Mouse (Mus musculus) common myeloid progenitor, adult 5-6 weeks (primary cell): Measurements from ENCODE around the gene Ciapin1. TPM values are rescaled to one million over a fixed set of nuclear protein-coding genes. Genes with fewer than 3 reads are reported as not detected.
"Not testable (repeated sequence)": the region's sequence is repeated elsewhere in the genome, so short reads cannot be mapped to it uniquely, and the experiment has no call there.

Experiments
- ATAC-seq: replicated peaks from 2 replicates; pipeline ENCODE4 v1.8.0; 2016; ENCODE audit warnings: low read depth, mild to moderate bottlenecking, moderate TSS enrichment, inconsistent platforms; ENCODE audit not compliant: poor library complexity, severe bottlenecking
- total RNA-seq: library from RNA; stranded (forward); fragments of 200-1000, 187-1606 nt; gene quantifications from 2 replicates; pipeline ENCODE4 v1.2.3, GENCODE M21; 2017

Ciapin1 gene
- total RNA-seq, 1 experiment from 2014 or later = 34.1 TPM

DNA sequence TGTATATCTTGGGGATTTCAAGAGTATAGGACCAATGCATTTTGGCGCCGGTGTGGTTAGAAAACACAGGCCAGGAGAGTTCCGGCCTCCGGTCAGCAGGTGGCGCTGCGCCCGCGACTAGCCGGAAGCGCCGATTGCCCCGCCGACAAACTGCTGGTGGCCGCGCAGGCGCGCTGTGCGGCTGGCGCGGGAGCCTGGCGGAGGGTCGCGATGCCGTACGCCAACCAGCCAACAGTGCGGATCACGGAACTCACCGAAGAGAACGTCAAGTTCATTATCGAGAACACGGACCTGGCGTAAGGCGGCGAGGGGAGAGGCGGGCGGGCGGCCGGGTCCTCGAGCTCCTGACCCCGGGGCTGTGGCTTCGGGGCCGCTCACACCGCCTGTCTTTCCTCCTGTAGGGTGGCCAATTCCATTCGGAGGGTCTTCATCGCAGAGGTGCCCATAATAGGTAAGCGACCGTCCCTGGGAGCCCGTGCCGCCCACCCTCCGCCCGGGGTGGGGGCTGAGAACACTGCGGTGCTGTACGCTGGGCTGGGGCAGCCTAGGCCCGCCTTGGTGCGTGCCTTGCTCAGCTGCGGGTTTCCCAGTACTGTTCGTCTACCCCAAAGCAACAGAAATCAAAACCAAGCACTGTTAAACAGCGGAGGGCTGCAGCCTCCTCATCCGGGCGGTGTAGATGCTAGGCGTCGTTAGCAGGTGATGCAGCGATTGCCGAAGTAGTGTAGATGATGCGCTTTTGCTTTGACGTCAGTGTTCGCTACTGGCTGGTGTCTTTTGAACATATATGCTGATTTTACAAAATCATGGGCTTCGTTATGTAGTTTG lies 19.4 kb upstream of the Ciapin1 start, which contains the start of gene Polr2c:
Polr2c (plus strand) TSS at position 105 of the 828 bp plus-strand sequence.
- peak; percentile 81 for ATAC-seq

DNA sequence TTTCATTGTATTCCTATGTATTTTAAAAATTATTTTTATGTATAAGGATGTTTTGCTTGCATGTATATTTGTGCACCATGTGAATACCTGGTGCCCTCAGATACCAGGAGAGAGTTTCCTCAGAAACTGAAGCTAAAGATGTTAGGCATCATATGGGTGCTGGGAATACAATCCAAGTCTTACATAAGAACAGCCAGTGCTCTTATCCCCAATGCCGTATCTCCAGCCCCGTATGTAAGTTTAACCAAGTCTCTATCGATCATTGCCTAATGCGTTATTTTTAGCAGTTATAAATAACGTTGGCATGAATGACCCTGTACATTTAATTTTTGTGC lies 18.8 kb upstream of the Ciapin1 start:
- ATAC-seq = peak; percentile 26; the same call in 1 of the 2 replicates

- not testable (repeated sequence) for ATAC-seq
Observed at GRCm38 (mm10) chr8:94854761-94855160, 16.6 kb upstream of the Ciapin1 start.

- no peak for ATAC-seq
Observed at GRCm38 (mm10) chr8:94850049-94850448, 11.9 kb upstream of the Ciapin1 start.

GRCm38 (mm10) chr8:94841183-94841582 lies 3.0 kb upstream of the Ciapin1 start:
- no peak for ATAC-seq

GRCm38 (mm10) chr8:94838600-94838999 lies 442 bp upstream of the Ciapin1 start:
- peak; percentile 64 for ATAC-seq

- ATAC-seq = no peak
Observed at GRCm38 (mm10) chr8:94836456-94837240, 1.5 kb downstream of the Ciapin1 start.

GRCm38 (mm10) chr8:94835751-94836150 lies 2.4 kb downstream of the Ciapin1 start:
- not testable (repeated sequence) for ATAC-seq

GRCm38 (mm10) chr8:94833901-94834405 lies 4.2 kb downstream of the Ciapin1 start:
- not testable (repeated sequence) for ATAC-seq

GRCm38 (mm10) chr8:94828284-94828683 lies 9.9 kb downstream of the Ciapin1 start:
- ATAC-seq = no peak

- no peak for ATAC-seq
Observed at GRCm38 (mm10) chr8:94826210-94826609, 11.9 kb downstream of the Ciapin1 start.

DNA sequence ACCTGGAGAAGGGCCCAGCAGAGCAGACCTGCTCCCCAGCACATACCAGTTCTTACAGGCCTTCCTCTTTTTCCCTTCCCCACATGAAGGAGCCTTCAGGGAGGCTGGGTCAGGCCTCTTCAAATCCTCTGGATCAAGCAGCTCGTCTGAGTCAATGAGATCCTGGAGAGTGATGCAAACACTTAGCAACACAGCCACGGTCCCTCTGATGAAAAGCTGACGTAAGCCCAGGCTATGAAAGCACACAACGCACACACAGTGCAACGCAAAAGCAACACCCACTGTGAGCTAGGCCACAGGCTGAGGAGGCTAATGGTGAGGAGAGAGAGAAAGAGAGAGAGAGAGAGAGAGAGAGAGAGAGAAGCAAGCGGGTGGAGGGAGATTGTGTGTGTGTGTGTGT lies 13.0 kb downstream of the Ciapin1 start:
- no peak for ATAC-seq

DNA sequence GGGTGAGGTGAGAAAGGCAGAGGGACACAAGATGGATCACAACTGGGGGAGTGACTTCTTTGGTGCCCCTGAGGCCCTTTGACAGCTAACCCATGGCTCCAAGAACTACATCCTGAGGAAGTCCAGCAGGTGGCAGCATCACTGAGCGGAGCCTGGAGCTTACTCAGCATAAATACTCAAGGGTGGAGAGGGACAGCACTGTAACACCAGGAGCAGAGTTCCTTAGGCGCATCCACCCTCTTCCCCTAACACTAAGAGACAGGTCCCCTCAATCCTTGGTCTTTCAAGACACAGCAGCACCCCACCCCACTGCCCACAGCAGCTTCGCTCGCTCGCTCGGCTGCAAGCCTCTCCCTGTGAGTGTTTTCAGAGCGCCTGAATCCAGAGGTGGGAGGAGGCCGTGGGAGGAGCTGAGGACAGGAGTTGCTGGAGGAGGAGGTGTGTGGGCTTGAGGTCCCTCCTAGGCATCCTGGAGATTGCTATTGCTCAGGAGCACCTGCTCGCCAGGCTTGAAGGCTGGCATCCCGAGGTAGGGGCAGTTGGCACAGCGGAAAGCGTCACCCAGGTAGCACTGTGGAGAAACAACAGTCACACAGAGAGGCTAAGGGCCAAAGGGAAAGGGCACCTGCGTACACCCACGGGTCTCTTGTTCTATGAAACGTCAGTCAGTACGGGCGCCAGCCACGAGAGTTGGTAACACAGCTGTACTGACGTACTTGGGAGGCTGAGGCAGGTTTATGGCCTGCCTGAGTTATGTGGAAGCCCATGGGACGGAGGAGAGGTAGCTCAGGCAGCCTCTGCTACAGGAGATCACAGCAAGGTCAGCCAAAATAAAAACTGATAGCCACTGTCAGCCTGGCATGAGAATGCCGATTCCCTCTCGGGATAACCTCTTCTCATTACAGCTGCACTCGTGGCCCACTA lies 15.3 kb downstream of the Ciapin1 start:
- ATAC-seq = peak; percentile 89

- no peak for ATAC-seq
Observed at GRCm38 (mm10) chr8:94821381-94821780, 16.8 kb downstream of the Ciapin1 start.

- no peak for ATAC-seq
Observed at GRCm38 (mm10) chr8:94820553-94820952, 17.6 kb downstream of the Ciapin1 start.

GRCm38 (mm10) chr8:94819671-94820179 lies 18.4 kb downstream of the Ciapin1 start:
- ATAC-seq = no peak

DNA sequence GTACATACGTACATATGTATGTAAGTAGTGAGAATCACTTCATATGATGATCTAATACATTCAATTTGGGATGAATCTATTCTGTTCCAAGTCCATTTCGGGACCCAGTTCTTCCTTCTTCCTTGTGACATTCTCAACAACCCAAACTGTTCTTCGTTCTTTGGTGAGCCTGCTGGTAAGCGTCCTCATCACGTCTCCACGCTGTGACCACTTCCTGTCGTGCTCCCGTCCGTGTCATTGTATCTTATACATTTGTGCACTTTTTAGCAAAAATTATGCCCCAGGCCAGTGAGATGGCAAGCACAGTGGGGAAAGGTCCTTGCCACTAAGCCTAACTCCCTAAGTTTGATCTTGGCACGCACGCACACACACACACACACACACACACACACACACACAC lies 20.2 kb downstream of the Ciapin1 start:
- no peak for ATAC-seq

DNA sequence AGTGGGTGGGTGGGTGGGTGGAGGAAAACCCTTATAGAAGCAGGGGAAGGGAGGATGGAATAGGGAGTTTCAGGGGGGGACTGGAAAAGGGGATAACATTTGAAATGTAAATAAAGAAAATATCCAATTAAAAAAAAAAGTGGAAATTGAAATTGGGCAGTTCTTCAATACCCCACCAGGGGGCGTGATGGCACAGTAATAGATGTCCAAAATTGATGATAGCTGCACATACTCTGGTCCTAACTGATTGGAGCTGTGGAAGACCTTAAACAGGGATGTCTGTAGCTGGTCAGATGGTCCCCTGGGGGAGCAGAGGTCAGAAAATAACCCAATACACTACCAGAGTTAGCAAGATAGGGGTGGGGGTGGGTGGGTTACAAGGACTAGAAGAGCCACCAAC lies 23.6 kb downstream of the Ciapin1 start:
- no peak for ATAC-seq

- peak; percentile 68 for ATAC-seq
Observed at GRCm38 (mm10) chr8:94812645-94813098, 25.5 kb downstream of the Ciapin1 start.

- ATAC-seq = peak; percentile 63
Observed at GRCm38 (mm10) chr8:94811654-94812053, 26.5 kb downstream of the Ciapin1 start.
